Mouse (Mus musculus): ENCODE data around the gene Pdcd5.

Pdcd5 gene

GRCm38 (mm10) chr7:35647101-35647698 is at the start of gene Pdcd5:
TSS of gene Pdcd5 (minus strand) at chr7:35647521.
- peak; percentile 96 to 99 for DNase-seq

- DNase-seq, result no peak
Measured at GRCm38 (mm10) chr7:35692641-35693040, 45.3 kb upstream of the Pdcd5 start.

DNA sequence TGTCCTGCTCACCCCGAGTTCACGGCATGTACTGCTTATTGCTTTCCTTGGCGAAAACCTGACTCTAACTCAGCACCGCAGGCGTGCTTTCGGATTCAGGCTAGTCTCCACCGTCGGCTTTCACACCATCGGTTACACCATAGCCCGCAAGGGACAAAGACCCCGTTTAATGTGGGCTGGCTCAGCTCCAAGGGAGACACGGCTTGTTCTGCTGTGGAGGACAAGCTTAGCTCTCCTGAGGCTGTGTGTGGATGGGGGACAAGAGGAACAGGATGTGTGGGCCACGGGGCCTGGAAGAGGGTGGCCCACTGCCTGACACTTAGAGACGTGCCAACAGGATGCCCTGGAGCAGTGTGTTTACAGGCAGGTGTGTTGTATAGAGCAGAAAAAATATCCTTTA is 44.8 kb upstream of the Pdcd5 start:
- no peak for DNase-seq

DNA sequence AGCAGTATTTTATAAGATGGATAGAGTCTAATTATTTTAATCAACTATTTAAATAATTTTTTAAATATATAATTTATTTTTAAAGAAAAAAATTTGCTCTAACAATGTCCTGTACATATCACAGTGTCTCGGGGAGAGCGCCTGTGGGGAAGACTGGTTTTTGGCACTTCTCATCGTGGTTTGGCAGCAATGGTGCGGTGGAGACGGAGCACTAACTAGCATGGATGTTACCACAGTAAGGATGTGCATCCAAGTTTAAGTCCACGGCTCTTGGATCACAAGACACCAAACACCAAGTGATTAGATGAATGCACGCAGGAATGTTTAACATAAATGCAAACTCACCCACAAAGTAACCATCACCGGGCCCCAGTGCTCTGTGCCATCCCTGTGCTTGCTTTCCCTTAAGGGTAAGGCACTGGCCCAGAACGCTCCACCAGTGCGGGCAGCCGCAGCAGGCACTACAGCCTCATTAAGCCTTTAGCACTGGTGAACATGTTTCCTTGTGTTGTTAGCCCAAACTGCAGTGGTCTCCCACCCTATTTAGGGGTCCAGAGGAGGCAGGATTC is 41.5 kb upstream of the Pdcd5 start:
- no peak for DNase-seq

DNA sequence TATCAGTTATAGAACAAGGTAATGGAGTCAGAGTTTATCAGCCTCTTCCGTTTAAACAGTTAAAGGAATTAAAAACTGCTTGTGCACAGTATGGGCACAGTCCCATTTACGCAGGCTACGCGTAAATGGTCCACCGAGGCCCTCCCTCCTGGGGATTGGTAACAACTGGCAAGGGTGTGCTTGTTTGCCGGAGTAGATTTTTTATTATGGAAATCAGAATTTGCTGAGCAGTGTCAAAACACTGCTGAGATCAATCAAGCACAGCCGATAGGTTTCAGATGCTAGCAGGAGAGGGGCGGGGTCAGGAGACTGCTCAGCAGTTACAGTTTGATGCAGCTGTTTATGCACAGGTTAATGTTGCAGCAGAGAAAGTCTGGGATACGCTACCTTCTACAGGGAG is 41.0 kb upstream of the Pdcd5 start:
- DNase-seq, result no peak

DNA sequence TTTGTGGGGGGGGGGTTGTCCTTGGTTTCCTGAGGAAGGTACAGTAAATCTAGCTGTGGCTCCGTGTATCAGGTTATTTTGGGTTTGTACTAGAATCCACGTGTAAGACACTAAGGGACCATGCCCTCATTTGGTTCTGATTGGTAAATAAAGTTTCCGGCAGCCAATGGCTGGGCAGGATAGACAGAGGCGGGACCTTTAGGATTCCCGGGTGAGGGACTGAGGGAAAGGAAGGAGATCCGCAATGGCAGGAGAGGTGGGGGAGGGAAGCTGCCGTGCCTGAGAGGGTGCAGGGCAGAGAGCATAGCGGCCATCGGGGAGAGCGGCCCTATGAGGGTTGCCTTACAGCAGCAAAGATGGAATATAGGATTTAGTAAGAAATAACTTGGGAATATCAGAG is 39.9 kb upstream of the Pdcd5 start:
- peak; percentile 36 to 53 for DNase-seq

DNA sequence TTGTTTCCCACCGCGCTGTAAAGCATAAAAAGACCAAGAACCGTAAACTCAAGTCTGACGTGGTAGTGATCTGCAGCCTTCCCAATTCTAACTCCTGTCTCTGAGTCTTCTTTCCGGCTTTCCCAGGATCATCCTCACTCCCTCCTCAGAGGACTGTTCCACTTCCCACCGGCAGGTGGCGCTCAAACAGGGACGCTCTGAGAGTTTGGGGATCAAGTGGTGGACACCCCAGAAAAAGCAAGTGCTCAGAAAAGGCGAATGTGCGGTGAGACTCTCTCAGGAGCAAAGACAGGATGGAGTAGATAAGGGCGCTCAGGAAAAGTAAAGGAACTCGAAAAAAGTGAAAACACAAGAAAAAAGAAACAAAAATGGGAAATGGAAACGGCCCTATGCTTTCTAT is 39.4 kb upstream of the Pdcd5 start:
- peak; percentile 37 to 82 for DNase-seq

DNA sequence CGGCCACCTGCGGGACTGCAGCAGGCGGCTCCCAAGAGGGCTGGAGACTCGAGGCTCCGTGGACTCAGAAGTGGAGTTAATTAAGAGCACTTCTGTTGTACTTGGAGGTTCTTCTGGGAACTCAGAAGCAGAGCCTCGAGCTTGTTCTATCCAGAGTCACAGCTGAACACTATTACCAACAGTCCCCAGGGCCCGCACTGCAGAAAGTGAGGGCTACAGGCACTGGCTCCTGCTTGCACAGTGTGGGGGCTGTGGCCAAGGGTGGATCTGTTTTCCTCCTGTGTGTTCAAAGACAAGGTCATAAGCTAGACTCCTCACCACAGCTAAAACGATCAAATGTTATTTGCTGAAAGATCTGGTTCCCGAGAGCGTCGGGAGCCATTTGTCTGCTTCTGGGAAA is 38.9 kb upstream of the Pdcd5 start:
- DNase-seq, result peak in 1 of 2 experiments; percentile 4

GRCm38 (mm10) chr7:35683409-35684122 is 36.2 kb upstream of the Pdcd5 start:
- no peak for DNase-seq

GRCm38 (mm10) chr7:35681559-35681958 is 34.2 kb upstream of the Pdcd5 start:
- DNase-seq, result peak in 1 of 2 experiments; percentile 23

GRCm38 (mm10) chr7:35678976-35679375 is 31.7 kb upstream of the Pdcd5 start:
- no peak for DNase-seq

- DNase-seq, result no peak
Measured at GRCm38 (mm10) chr7:35668066-35669041, 21.0 kb upstream of the Pdcd5 start.

GRCm38 (mm10) chr7:35663790-35664376 is 16.6 kb upstream of the Pdcd5 start:
- no peak for DNase-seq

- peak; percentile 11 to 69 for DNase-seq
Measured at GRCm38 (mm10) chr7:35659173-35659572, 11.9 kb upstream of the Pdcd5 start.

GRCm38 (mm10) chr7:35657829-35658228 is 10.5 kb upstream of the Pdcd5 start:
- DNase-seq, result no peak

DNA sequence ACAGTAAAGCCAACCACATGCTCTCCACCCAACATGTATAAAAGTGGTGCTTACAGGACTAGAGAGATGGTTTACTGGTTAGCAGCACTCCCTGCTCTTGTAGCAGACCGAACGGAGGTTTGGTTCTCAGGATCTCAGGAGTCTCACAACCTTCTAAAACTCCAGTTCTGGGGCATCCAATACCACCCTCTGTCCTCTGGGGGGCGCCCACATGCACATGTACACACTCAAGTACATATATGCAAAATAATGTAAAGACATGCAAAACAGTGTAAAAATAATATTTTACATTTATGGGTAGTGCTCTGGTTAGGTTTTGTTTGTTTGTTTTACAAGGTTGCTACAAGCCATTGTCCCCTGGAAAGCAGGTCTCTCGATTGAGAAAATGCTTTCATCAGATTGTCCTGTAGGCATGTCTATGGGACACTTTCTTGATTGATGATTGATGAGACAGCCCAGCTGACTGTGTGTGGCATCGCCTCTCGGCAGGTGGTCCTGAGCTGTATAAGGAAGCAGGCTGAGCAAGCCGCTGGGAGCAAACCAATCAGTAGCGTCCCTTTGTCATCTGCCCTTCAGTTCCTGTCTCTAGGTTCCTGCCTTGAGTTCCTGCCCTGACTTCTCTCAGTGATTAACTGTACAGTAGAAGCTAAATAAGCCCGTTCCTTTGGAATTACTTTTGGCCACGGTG is 4.4 kb upstream of the Pdcd5 start:
- peak in 1 of 2 experiments; percentile 8 for DNase-seq

- DNase-seq, result no peak
Measured at GRCm38 (mm10) chr7:35650716-35651410, 3.5 kb upstream of the Pdcd5 start.

GRCm38 (mm10) chr7:35649071-35649470 is 1.8 kb upstream of the Pdcd5 start:
- DNase-seq, result peak; percentile 57 to 75

DNA sequence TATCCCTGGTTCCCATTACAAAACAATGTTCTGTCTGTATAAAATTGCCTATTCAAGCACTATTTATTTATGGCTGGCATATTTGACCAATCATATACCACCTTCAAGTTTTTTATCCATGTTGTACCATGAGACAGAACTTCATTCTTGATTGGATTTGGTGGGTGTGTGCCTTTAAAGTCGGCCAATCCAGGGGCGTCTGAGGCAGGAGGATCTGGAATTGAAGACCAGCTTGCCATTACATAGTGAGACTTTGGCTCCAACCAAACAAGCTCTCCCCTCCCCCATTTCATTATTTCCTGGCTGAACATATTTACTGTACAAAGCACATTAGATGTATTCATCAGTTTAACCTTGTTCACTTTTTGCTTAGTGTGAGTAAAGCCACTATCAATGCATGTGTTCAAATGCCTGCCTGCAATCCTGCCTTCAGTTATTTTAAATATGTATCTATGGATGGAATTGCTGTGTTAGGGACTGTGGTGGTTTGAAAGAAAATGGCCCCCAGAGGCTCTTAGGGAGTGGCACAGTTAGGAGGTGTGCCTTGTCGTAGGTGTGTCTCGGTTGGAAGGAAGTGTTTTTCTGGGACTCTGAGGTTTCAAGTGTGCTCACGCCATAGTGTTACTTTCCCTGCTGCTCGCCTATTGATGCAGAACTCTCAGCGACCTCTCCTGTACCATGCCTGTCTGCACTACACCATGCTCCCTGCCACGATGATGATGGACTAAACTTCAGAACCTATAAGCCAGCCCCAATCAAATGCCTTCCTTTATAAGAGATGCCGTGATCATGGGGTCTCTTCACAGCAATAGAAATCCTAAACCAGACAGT is 1.1 kb upstream of the Pdcd5 start:
- DNase-seq, result no peak

GRCm38 (mm10) chr7:35646317-35647081 is 822 bp downstream of the Pdcd5 start:
- peak in 1 of 2 experiments; percentile 54 for DNase-seq

Measured in kidney, postnatal 36 days (tissue).